Mouse (Mus musculus) midbrain, postnatal 0 days (tissue): ENCODE data around the gene Prnd. TPM values are rescaled to one million over a fixed set of nuclear protein-coding genes. Genes with fewer than 3 reads are reported as not detected.

Experiments used
- ATAC-seq: fragments of 200-750 bp; cut with Nextera tagmentation; 2 replicates; pipeline ENCODE4 v1.8.0; 2017; ENCODE audit warnings: moderate number of reproducible peaks, mild to moderate bottlenecking, moderate TSS enrichment, moderate library complexity; ENCODE audit not compliant: low FRiP score
- DNase-seq: peaks from one replicate; pipeline ENCODE4 v3.0.0-alpha.2; 2015; ENCODE audit warnings: low spot score
- H3K27ac ChIP-seq: fragments of 300-500 bp; sonication (generic); 2 replicates; pipeline ENCODE4 v1.5.1; 2014; ENCODE audit warnings: low read depth, mild to moderate bottlenecking, low read length, mixed read lengths
- H3K27me3 ChIP-seq: fragments of 300-500 bp; sonication (generic); 2 replicates; pipeline ENCODE4 v1.6.1; 2014; ENCODE audit warnings: low read length, control low read depth, mixed read lengths; ENCODE audit not compliant: insufficient read depth
- H3K36me3 ChIP-seq: fragments of 300-500 bp; sonication (generic); 2 replicates; pipeline ENCODE4 v1.6.1; 2014; ENCODE audit warnings: low read length, control low read depth, mixed read lengths; ENCODE audit not compliant: insufficient read depth
- H3K4me1 ChIP-seq: fragments of 300-500 bp; sonication (generic); 2 replicates; pipeline ENCODE4 v1.6.1; 2014; ENCODE audit warnings: mild to moderate bottlenecking, control low read depth, antibody characterized with exemption, low read length, mixed read lengths; ENCODE audit not compliant: insufficient read depth
- H3K4me2 ChIP-seq: fragments of 300-500 bp; sonication (generic); 2 replicates; pipeline ENCODE4 v1.6.1; 2014; ENCODE audit warnings: low read depth, mild to moderate bottlenecking, low read length, mixed read lengths; ENCODE audit not compliant: poor library complexity, severe bottlenecking
- H3K4me3 ChIP-seq: fragments of 300-500 bp; sonication (generic); 2 replicates; pipeline ENCODE4 v1.5.1; 2014; ENCODE audit warnings: low read depth, mild to moderate bottlenecking, low read length, moderate library complexity
- H3K9ac ChIP-seq: fragments of 300-500 bp; sonication (generic); replicated peaks from 2 replicates; pipeline ENCODE4 v1.6.1; 2014; ENCODE audit warnings: mild to moderate bottlenecking, low read length, moderate library complexity, mixed read lengths; ENCODE audit not compliant: poor library complexity, severe bottlenecking
- H3K9me3 ChIP-seq: fragments of 300-500 bp; sonication (generic); 2 replicates; pipeline ENCODE4 v1.6.1; 2016; ENCODE audit warnings: low read length, control low read depth
- CTCF ChIP-seq: IDR thresholded peaks from 2 replicates; pipeline ENCODE4 v1.5.1; 2016; ENCODE audit warnings: antibody characterized with exemption, mild to moderate bottlenecking
- WGBS: fragments of 180-500 bp; shearing (Covaris S2); extraction: QIAGEN DNeasy Blood & Tissue Kit; methylation state at CpG from one replicate; pipeline ENCODE4 v1.1.7; 2014; 5-methylcytosine and 5-hydroxymethylcytosine counted together
- polyA plus RNA-seq: library from polyadenylated mRNA; unstranded; fragments of >200 nt; fragmentation: Nextera tagmentation; extraction: Ambion mirVana; gene quantifications from 2 replicates; pipeline ENCODE4 v1.2.1, GENCODE M21; 2015
- total RNA-seq: library from RNA; depleted of rRNA; stranded (reverse); fragments of >200 nt; gene quantifications from 2 replicates; pipeline ENCODE4 v1.2.3, GENCODE M21; 2014

Prnd gene
- total and polyA plus RNA-seq, 2 experiments from 2014 or later = 2.5 to 4.8 TPM

DNA sequence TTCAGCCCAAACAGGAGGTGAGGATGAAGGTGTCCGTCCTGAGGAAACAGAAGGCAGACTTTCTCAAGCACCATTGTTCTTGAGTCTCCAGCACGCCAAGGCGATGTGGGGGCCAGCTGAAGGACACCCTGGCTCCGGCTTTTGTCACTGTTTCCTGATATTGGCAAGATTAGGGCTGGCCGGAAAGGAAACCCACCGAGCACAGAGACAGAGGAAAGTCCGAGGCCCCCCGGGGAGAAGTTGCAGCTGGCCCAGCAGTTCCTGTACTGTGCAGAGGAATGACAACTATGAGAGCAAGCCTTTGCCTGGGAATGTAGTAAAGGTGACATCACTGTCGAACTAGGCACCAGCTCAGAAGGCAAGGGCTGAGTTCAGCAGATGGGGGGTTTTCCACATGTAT lies 30.2 kb downstream of the Prnd start:
- H3K27me3 ChIP-seq = no peaks in the 10 kb centered on the region
- H3K4me1 ChIP-seq = no peaks in the 10 kb centered on the region
- TF ChIP-seq CTCF = no peak
- H3K4me3 ChIP-seq = no peak overlapping the region
- 39% methylated on average over 9 of the region's 9 CpGs for WGBS
- DNase-seq (no peak), ATAC-seq (no peak)
- no peaks in the 10 kb centered on the region for H3K9me3 ChIP-seq
- no peaks in the 10 kb centered on the region for H3K36me3 ChIP-seq
- H3K9ac ChIP-seq = no peak overlapping the region
- no peak overlapping the region for H3K27ac ChIP-seq
- no peak overlapping the region for H3K4me2 ChIP-seq

DNA sequence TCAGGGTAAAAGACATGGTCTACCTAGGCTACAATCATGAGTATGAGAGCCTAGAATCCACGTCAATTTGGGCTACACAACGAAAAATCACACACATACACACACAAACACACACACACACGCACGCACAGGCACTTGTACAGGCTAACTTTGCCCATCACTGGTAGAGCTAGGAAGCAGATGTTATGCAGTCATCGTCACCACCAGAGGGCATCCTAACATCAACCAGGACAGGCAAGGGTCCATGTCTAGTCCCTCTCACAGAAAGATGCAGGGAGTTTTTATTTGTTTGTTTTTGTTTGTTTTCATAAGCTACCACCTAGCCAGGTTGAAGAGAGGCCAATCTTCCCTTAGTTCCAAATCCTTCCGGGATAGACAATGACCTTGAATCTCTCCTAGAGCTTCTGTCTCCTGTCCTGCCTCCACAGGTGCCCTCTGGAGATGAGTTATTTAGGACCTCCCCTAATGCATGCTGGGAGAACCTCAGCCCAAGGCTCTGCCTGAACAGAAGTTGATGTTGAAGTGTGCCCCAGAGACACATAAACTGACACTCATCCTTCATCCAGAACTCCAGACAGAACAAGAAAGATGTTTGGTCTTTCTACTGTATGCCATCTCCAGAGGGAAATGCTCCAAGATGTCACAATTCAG lies 32.0 kb downstream of the Prnd start:
- DNase-seq (peak; percentile 84), ATAC-seq (peak; percentile 73)
- H3K27ac ChIP-seq = no peak overlapping the region
- no peak overlapping the region for H3K9ac ChIP-seq
- no peak overlapping the region for H3K4me3 ChIP-seq
- no peak overlapping the region for H3K4me2 ChIP-seq
- no peaks in the 10 kb centered on the region for H3K4me1 ChIP-seq
- 19% methylated on average over 6 of the region's 6 CpGs for WGBS
- TF ChIP-seq CTCF = peak; percentile 97
- no peaks in the 10 kb centered on the region for H3K9me3 ChIP-seq
- H3K27me3 ChIP-seq = no peaks in the 10 kb centered on the region
- H3K36me3 ChIP-seq = no peaks in the 10 kb centered on the region

GRCm38 (mm10) chr2:131987950-131988349 lies 37.3 kb downstream of the Prnd start:
- TF ChIP-seq CTCF = peak; percentile 32
- WGBS = 44% methylated on average over 3 of the region's 3 CpGs
- Histone ChIP-seq H3K9me3 (no peaks in the 10 kb centered on the region), H3K4me2 (no peak overlapping the region), H3K27ac (no peak overlapping the region), H3K9ac (no peak overlapping the region), H3K4me3 (no peak overlapping the region), H3K36me3 (no peaks in the 10 kb centered on the region), H3K27me3 (no peaks in the 10 kb centered on the region), H3K4me1 (no peaks in the 10 kb centered on the region)
- DNase-seq (no peak), ATAC-seq (no peak)

GRCm38 (mm10) chr2:131988550-131988949 lies 37.9 kb downstream of the Prnd start:
- no peak overlapping the region for H3K4me2 ChIP-seq
- DNase-seq = no peak

GRCm38 (mm10) chr2:131992487-131992886 lies 41.8 kb downstream of the Prnd start:
- Histone ChIP-seq H3K4me3 (no peak overlapping the region), H3K9ac (no peak overlapping the region), H3K27ac (no peak overlapping the region), H3K4me1 (no peaks in the 10 kb centered on the region), H3K36me3 (peaks cover 14% of the 10 kb centered on the region; the same call in 1 of the 2 replicates), H3K27me3 (no peaks in the 10 kb centered on the region), H3K4me2 (no peak overlapping the region), H3K9me3 (no peaks in the 10 kb centered on the region)
- 76% methylated on average over 2 of the region's 2 CpGs for WGBS
- ATAC-seq = no peak
- DNase-seq = no peak
- no peak for TF ChIP-seq CTCF

More at GRCm38 (mm10) chr2:131988550-131988949, 37.9 kb downstream of the Prnd start:
- no peak overlapping the region for H3K9ac ChIP-seq
- no peaks in the 10 kb centered on the region for H3K9me3 ChIP-seq
- H3K4me1 ChIP-seq = no peaks in the 10 kb centered on the region
- H3K4me3 ChIP-seq = no peak overlapping the region
- H3K36me3 ChIP-seq = no peaks in the 10 kb centered on the region
- WGBS = 77% methylated on average over 2 of the region's 2 CpGs
- TF ChIP-seq CTCF = no peak
- H3K27ac ChIP-seq = no peak overlapping the region
- no peak for ATAC-seq
- H3K27me3 ChIP-seq = no peaks in the 10 kb centered on the region

DNA sequence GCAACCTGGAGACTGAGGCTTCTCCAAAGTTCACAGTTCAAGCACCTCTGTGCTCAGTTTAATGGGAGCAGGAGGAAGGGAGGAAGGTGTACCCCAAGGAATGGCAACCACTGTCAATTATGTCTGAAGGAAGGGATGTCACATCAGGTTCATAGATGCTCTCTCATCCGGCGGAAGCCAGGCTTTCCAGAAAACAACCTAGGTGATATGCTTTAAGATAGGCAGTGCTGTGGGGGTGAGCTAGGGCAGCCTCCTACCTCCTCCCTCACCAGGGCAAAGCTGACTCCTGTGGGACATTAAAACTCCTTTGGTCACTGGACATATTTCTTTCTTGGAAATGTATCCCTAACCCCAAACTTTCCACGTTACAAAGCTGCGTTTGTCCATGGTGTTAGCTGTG lies 42.5 kb downstream of the Prnd start:
- Histone ChIP-seq H3K36me3 (peaks cover 14% of the 10 kb centered on the region; the same call in 1 of the 2 replicates), H3K27ac (no peak overlapping the region), H3K9ac (no peak overlapping the region), H3K9me3 (no peaks in the 10 kb centered on the region), H3K4me1 (no peaks in the 10 kb centered on the region), H3K4me2 (no peak overlapping the region), H3K4me3 (no peak overlapping the region), H3K27me3 (no peaks in the 10 kb centered on the region)
- DNase-seq (no peak), ATAC-seq (no peak)
- WGBS = 79% methylated on average over 4 of the region's 4 CpGs
- TF ChIP-seq CTCF = no peak
